Mouse (Mus musculus) limb, embryonic 11.5 days (tissue): ENCODE results near the gene Gna14. TPM values are rescaled to one million over a fixed set of nuclear protein-coding genes. Genes with fewer than 3 reads are reported as not detected.

Source experiments
- ATAC-seq: fragments of 200-750 bp; cut with Nextera tagmentation; 2 replicates; pipeline ENCODE4 v1.8.0; 2017; ENCODE audit warnings: low read depth; ENCODE audit not compliant: insufficient number of reproducible peaks, low FRiP score, low TSS enrichment
- DNase-seq: peaks from one replicate; pipeline ENCODE4 v3.0.0-alpha.2; 2015; ENCODE audit warnings: low spot score
- H3K27ac ChIP-seq: fragments of 300-500 bp; sonication (generic); replicated peaks from 2 replicates; pipeline ENCODE4 v1.5.1; 2014; ENCODE audit warnings: low read depth, mild to moderate bottlenecking, low read length
- H3K27me3 ChIP-seq: fragments of 300-500 bp; sonication (generic); 2 replicates; pipeline ENCODE4 v1.6.1; 2014; ENCODE audit warnings: mild to moderate bottlenecking, low read length, mixed read lengths; ENCODE audit not compliant: control insufficient read depth, insufficient read depth
- H3K36me3 ChIP-seq: fragments of 300-500 bp; sonication (generic); 2 replicates; pipeline ENCODE4 v1.6.1; 2014; ENCODE audit warnings: mild to moderate bottlenecking, low read length, moderate library complexity, mixed read lengths; ENCODE audit not compliant: control insufficient read depth, insufficient read depth
- H3K4me1 ChIP-seq: fragments of 300-500 bp; sonication (generic); 2 replicates; pipeline ENCODE4 v1.6.1; 2014; ENCODE audit warnings: low read length, mixed read lengths; ENCODE audit not compliant: control insufficient read depth, insufficient read depth
- H3K4me2 ChIP-seq: fragments of 300-500 bp; sonication (generic); 2 replicates; pipeline ENCODE4 v1.6.1; 2014; ENCODE audit warnings: low read depth, mild to moderate bottlenecking, moderate library complexity; ENCODE audit not compliant: severe bottlenecking
- H3K4me3 ChIP-seq: fragments of 300-500 bp; sonication (generic); 2 replicates; pipeline ENCODE4 v1.5.1; 2014; ENCODE audit warnings: low read depth, low read length
- H3K9ac ChIP-seq: fragments of 300-500 bp; sonication (generic); 2 replicates; pipeline ENCODE4 v1.6.1; 2014; ENCODE audit warnings: mild to moderate bottlenecking, low read length
- H3K9me3 ChIP-seq: fragments of 300-500 bp; sonication (generic); 2 replicates; pipeline ENCODE4 v1.6.1; 2016; ENCODE audit warnings: low read length; ENCODE audit not compliant: control insufficient read depth
- WGBS: fragments of 180-500 bp; shearing (Covaris S2); extraction: QIAGEN DNeasy Blood & Tissue Kit; methylation state at CpG from one replicate; pipeline ENCODE4 v1.1.7; 2014; 5-methylcytosine and 5-hydroxymethylcytosine counted together
- polyA plus RNA-seq: library from polyadenylated mRNA; unstranded; fragments of >200 nt; fragmentation: Nextera tagmentation; extraction: Ambion mirVana; gene quantifications from 2 replicates; pipeline ENCODE4 v1.2.1, GENCODE M21; 2014

Gene Gna14
- polyA plus RNA-seq, 1 experiment from 2014 or later = 0.13 TPM

GRCm38 (mm10) chr19:16527031-16527430 is 91.5 kb downstream of the Gna14 start:
- no peak overlapping the region for H3K4me2 ChIP-seq
- H3K27me3 ChIP-seq = no peaks in the 10 kb centered on the region
- H3K9me3 ChIP-seq = no peaks in the 10 kb centered on the region
- no peaks in the 10 kb centered on the region for H3K4me1 ChIP-seq
- no peaks in the 10 kb centered on the region for H3K36me3 ChIP-seq
- H3K27ac ChIP-seq = no peak overlapping the region
- H3K4me3 ChIP-seq = no peak overlapping the region
- no peak overlapping the region for H3K9ac ChIP-seq
- WGBS = 67% methylated on average over 5 of the region's 5 CpGs
- no peak for ATAC-seq
- no peak for DNase-seq

DNA sequence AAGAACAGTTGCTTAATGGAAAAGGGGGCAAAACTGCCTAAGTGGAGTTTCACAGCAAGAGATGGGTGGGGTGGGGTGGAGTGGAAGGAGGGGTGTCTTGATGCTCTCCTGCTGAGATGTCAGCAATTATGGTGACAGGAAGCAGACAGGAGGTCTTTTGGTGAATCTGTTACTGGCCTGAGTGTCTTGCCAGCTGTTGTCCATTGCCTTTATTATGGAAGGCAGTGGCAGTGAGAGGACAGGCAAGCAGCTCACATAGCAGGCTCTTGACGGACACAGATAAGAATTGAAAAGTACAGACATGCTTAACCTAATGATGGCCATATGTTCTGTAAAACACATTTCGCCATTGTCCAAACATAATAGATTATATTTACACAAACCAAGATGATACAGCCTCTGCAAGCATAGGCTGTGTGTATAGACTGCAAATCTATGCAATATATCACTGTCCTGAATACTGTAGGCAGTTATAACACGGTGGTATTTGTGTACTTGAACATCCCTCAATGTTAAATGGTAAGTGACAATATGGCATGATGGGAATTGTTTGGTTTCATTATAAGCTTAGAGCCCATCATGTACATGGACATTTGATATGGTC is 92.8 kb downstream of the Gna14 start:
- no peak overlapping the region for H3K9ac ChIP-seq
- H3K4me1 ChIP-seq = no peaks in the 10 kb centered on the region
- no peaks in the 10 kb centered on the region for H3K27me3 ChIP-seq
- WGBS = 72% methylated on average over 3 of the region's 3 CpGs
- DNase-seq (no peak), ATAC-seq (no peak)
- no peak overlapping the region for H3K4me3 ChIP-seq
- H3K4me2 ChIP-seq = no peak overlapping the region
- H3K9me3 ChIP-seq = no peaks in the 10 kb centered on the region
- H3K36me3 ChIP-seq = no peaks in the 10 kb centered on the region
- H3K27ac ChIP-seq = no peak overlapping the region

GRCm38 (mm10) chr19:16529293-16529920 is 93.8 kb downstream of the Gna14 start:
- Histone ChIP-seq H3K9ac (no peak overlapping the region), H3K4me2 (no peak overlapping the region), H3K27ac (no peak overlapping the region), H3K4me3 (no peak overlapping the region), H3K36me3 (no peaks in the 10 kb centered on the region), H3K4me1 (no peaks in the 10 kb centered on the region), H3K27me3 (no peaks in the 10 kb centered on the region), H3K9me3 (no peaks in the 10 kb centered on the region)
- DNase-seq (no peak), ATAC-seq (no peak)

DNA sequence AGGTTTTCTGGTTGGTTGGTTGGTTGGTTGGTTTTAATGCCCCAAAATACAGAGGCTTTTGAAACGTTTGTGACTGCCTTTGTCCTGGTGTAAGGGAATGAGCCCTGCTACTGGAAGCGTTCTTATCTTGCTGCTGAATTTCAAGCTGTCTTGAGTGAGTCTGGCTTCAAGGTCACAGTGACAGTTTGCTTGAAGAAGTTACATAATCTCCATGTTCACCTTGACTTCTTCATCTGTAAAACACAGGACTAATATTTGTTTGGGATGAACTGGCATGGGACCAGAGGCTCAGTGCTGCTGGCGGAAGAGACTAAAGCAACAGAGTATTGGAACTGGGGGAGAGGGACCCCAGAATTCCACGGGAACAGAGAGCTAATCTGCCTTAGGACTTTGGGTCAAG is 94.4 kb downstream of the Gna14 start:
- H3K9me3 ChIP-seq = no peaks in the 10 kb centered on the region
- ATAC-seq (no peak), DNase-seq (no peak)
- H3K36me3 ChIP-seq = no peaks in the 10 kb centered on the region
- no peak overlapping the region for H3K9ac ChIP-seq
- H3K4me2 ChIP-seq = no peak overlapping the region
- H3K27ac ChIP-seq = no peak overlapping the region
- no peak overlapping the region for H3K4me3 ChIP-seq
- H3K4me1 ChIP-seq = no peaks in the 10 kb centered on the region
- H3K27me3 ChIP-seq = no peaks in the 10 kb centered on the region
- WGBS = 82% methylated on average over 4 of the region's 4 CpGs

- DNase-seq = no peak
- H3K9me3 ChIP-seq = no peaks in the 10 kb centered on the region
- H3K9ac ChIP-seq = no peak overlapping the region
- H3K36me3 ChIP-seq = no peaks in the 10 kb centered on the region
- ATAC-seq = no peak
- H3K4me3 ChIP-seq = no peak overlapping the region
- H3K27me3 ChIP-seq = no peaks in the 10 kb centered on the region
- H3K4me1 ChIP-seq = no peaks in the 10 kb centered on the region
- no peak overlapping the region for H3K27ac ChIP-seq
- H3K4me2 ChIP-seq = no peak overlapping the region
- WGBS = 86% methylated on average over 2 of the region's 2 CpGs
These were observed 98.7 kb downstream of the Gna14 start for GRCm38 (mm10) chr19:16534311-16534710.

DNA sequence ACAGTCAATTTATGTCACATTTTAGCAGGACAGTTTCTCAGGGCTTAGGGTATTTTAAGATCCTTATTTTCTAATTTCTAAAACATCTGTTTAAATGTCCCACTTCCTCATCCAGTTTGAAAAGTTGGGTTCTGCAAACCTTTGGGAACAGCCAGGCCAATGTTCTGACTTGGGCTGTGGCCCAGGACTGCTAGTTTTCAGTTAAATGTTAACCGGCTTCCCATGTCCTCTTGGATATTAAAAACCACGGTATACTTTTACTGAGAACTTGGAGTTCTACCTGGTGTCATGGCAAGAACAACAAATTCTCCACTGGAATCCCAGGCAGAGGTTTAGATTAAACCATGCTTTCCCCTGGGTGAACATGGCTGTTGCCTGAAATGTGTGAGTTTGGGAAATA is 102.9 kb downstream of the Gna14 start:
- Histone ChIP-seq H3K4me2 (no peak overlapping the region), H3K27ac (no peak overlapping the region), H3K9ac (no peak overlapping the region), H3K4me1 (no peaks in the 10 kb centered on the region), H3K4me3 (no peak overlapping the region), H3K36me3 (no peaks in the 10 kb centered on the region), H3K27me3 (no peaks in the 10 kb centered on the region), H3K9me3 (no peaks in the 10 kb centered on the region)
- WGBS = 90% methylated on average over 2 of the region's 2 CpGs
- DNase-seq (no peak), ATAC-seq (no peak)

- Histone ChIP-seq H3K4me3 (no peak overlapping the region), H3K27ac (no peak overlapping the region), H3K4me1 (no peaks in the 10 kb centered on the region), H3K27me3 (no peaks in the 10 kb centered on the region), H3K9me3 (no peaks in the 10 kb centered on the region), H3K4me2 (no peak overlapping the region), H3K36me3 (no peaks in the 10 kb centered on the region), H3K9ac (no peak overlapping the region)
- 90% methylated on average over 4 of the region's 4 CpGs for WGBS
- DNase-seq = no peak
- no peak for ATAC-seq
These were observed 108.1 kb downstream of the Gna14 start for GRCm38 (mm10) chr19:16543688-16544087.

- Histone ChIP-seq H3K36me3 (no peaks in the 10 kb centered on the region), H3K9me3 (no peaks in the 10 kb centered on the region), H3K27me3 (no peaks in the 10 kb centered on the region), H3K27ac (no peak overlapping the region), H3K4me2 (no peak overlapping the region), H3K4me3 (no peak overlapping the region), H3K9ac (no peak overlapping the region), H3K4me1 (no peaks in the 10 kb centered on the region)
- no peak for DNase-seq
- 80% methylated on average over 8 of the region's 8 CpGs for WGBS
- no peak for ATAC-seq
These were observed 121.4 kb downstream of the Gna14 start for GRCm38 (mm10) chr19:16556988-16557387.

DNA sequence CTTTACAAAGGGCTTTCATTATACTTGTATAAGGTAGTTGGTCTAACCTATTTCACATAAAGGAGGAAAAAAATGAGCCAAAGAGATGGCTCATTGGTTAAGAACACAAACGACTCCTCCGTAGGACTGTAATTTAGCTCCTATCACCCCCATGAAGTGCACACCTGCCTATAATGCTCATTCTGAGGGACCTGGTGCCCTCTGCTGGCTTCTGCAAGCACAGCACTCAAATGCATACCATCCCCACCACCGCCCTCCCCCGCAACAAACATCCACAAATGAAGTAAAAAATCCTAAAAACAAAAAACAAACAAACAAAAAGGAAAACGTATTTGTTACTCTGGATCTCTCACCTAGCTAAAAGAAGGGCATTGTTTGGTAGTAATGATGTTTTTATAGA is 122.4 kb downstream of the Gna14 start:
- no peak overlapping the region for H3K9ac ChIP-seq
- 73% methylated on average over 5 of the region's 5 CpGs for WGBS
- H3K4me3 ChIP-seq = no peak overlapping the region
- no peaks in the 10 kb centered on the region for H3K27me3 ChIP-seq
- ATAC-seq (no peak), DNase-seq (no peak)
- H3K36me3 ChIP-seq = no peaks in the 10 kb centered on the region
- H3K4me2 ChIP-seq = no peak overlapping the region
- no peaks in the 10 kb centered on the region for H3K9me3 ChIP-seq
- H3K27ac ChIP-seq = no peak overlapping the region
- no peaks in the 10 kb centered on the region for H3K4me1 ChIP-seq
